Mouse (Mus musculus) CH12.LX (cell line): ENCODE data around the gene Smc4. TPM values are rescaled to one million over a fixed set of nuclear protein-coding genes. Genes with fewer than 3 reads are reported as not detected.
"Not testable (repeated sequence)": the region's sequence is repeated elsewhere in the genome, so short reads cannot be mapped to it uniquely, and the experiment has no call there.

Experiments used
- DNase-seq: peaks from one replicate; pipeline ENCODE4 v3.0.0-alpha.2; 2013; ENCODE audit errors: extremely low read depth
- H3K27ac ChIP-seq: 2 replicates; pipeline ENCODE4 v1.5.1; 2012; ENCODE audit warnings: low read depth, mild to moderate bottlenecking, control low read depth, moderate library complexity; ENCODE audit not compliant: insufficient read depth
- H3K27me3 ChIP-seq: replicated peaks from 2 replicates; pipeline ENCODE3; 2012; ENCODE audit warnings: inconsistent platforms
- H3K36me3 ChIP-seq, 2 experiments: replicated peaks in 1 of 2; 2 replicates each; pipeline versions ENCODE3 to v1.6.1; 2012; ENCODE audit warnings: inconsistent platforms in 1 of 2, low read length in 1 of 2, mild to moderate bottlenecking in 1 of 2, mixed read lengths in 1 of 2, moderate library complexity in 1 of 2; ENCODE audit not compliant: control insufficient read depth in 1 of 2, insufficient read depth in 1 of 2
- H3K4me1 ChIP-seq, 2 experiments: 2 replicates each; pipeline ENCODE4 v1.6.1; 2012; ENCODE audit warnings: inconsistent platforms in 1 of 2, moderate library complexity in 1 of 2; ENCODE audit not compliant: insufficient read depth in 2 of 2, control insufficient read depth in 1 of 2
- H3K4me2 ChIP-seq: 2 replicates; pipeline ENCODE4 v1.6.1; 2012; ENCODE audit warnings: low read depth, mild to moderate bottlenecking, control low read depth; ENCODE audit not compliant: poor library complexity, insufficient read depth, severe bottlenecking
- H3K4me3 ChIP-seq, 3 experiments: fragments of 150-350 bp in 1 of 3; sonication (generic) in 1 of 3; replicated peaks in 1 of 3; 2 replicates each; pipeline versions ENCODE3 to v1.5.1; 2011 to 2012; ENCODE audit warnings: low read depth in 2 of 3, low read length in 2 of 3, mild to moderate bottlenecking in 2 of 3, moderate library complexity in 2 of 3, control low read depth in 1 of 3, improper control_type of control experiment in 1 of 3, inconsistent platforms in 1 of 3, mixed read lengths in 1 of 3; ENCODE audit not compliant: poor library complexity in 1 of 3
- H3K79me2 ChIP-seq: replicated peaks from 2 replicates; pipeline ENCODE4 v1.6.1; 2012; ENCODE audit warnings: mild to moderate bottlenecking, moderate library complexity; ENCODE audit not compliant: control insufficient read depth, poor library complexity, insufficient read depth, severe bottlenecking; ENCODE audit errors: extremely low read depth
- H3K9ac ChIP-seq: 2 replicates; pipeline ENCODE4 v1.6.1; 2012; ENCODE audit warnings: low read depth, mild to moderate bottlenecking, control low read depth, moderate library complexity; ENCODE audit not compliant: insufficient read depth
- H3K9me3 ChIP-seq: replicated peaks from 2 replicates; pipeline ENCODE3; 2012; ENCODE audit warnings: low read length, inconsistent platforms, mixed read lengths
- CHD1 ChIP-seq: IDR thresholded peaks from 2 replicates; pipeline ENCODE4 v1.6.1; 2012; ENCODE audit warnings: low read depth, low read length, improper control_type of control experiment, inconsistent platforms
- CTCF ChIP-seq, 2 experiments: IDR thresholded peaks in 1 of 2; conservative IDR thresholded peaks in 1 of 2; 2 replicates each; pipeline ENCODE4 v1.5.1; 2011 to 2012; ENCODE audit warnings: low read depth in 2 of 2, low read length in 2 of 2, improper control_type of control experiment in 1 of 2, inconsistent platforms in 1 of 2, mild to moderate bottlenecking in 1 of 2, moderate library complexity in 1 of 2
- ETS1 ChIP-seq: conservative IDR thresholded peaks from 2 replicates; pipeline ENCODE4 v1.6.1; 2012; ENCODE audit warnings: low read depth, mild to moderate bottlenecking, inconsistent platforms, low read length, improper control_type of control experiment, moderate library complexity
- HCFC1 ChIP-seq: IDR thresholded peaks from 2 replicates; pipeline ENCODE4 v1.6.1; 2012; ENCODE audit warnings: low read depth, mild to moderate bottlenecking, inconsistent platforms, low read length, improper control_type of control experiment
- IRF4 ChIP-seq: IDR thresholded peaks from 2 replicates; pipeline ENCODE4 v1.6.1; 2014; ENCODE audit warnings: low read depth, mild to moderate bottlenecking, inconsistent platforms, low read length, improper control_type of control experiment
- JUN ChIP-seq: IDR thresholded peaks from 2 replicates; pipeline ENCODE4 v1.6.1; 2011; ENCODE audit warnings: low read depth, mild to moderate bottlenecking, low read length, improper control_type of control experiment, moderate library complexity; ENCODE audit not compliant: insufficient read depth
- JUND ChIP-seq: conservative IDR thresholded peaks from 2 replicates; pipeline ENCODE4 v1.6.1; 2011; ENCODE audit warnings: low read depth, low read length, improper control_type of control experiment
- KAT2A ChIP-seq: IDR thresholded peaks from 2 replicates; pipeline ENCODE4 v1.6.1; 2012; ENCODE audit warnings: low read length, improper control_type of control experiment, inconsistent platforms; ENCODE audit not compliant: insufficient replicate concordance
- MAFK ChIP-seq: IDR thresholded peaks from 2 replicates; pipeline ENCODE4 v1.6.1; 2011; ENCODE audit warnings: low read length, improper control_type of control experiment; ENCODE audit not compliant: insufficient replicate concordance
- MEF2A ChIP-seq: IDR thresholded peaks from 2 replicates; pipeline ENCODE4 v1.6.1; 2014; ENCODE audit warnings: low read depth, mild to moderate bottlenecking, inconsistent platforms, low read length, improper control_type of control experiment, borderline replicate concordance
- MXI1 ChIP-seq: IDR thresholded peaks from 2 replicates; pipeline ENCODE4 v1.6.1; 2011; ENCODE audit warnings: mild to moderate bottlenecking, low read depth, low read length, improper control_type of control experiment
- NELFE ChIP-seq: IDR thresholded peaks from 2 replicates; pipeline ENCODE4 v1.6.1; 2011; ENCODE audit warnings: low read depth, low read length, improper control_type of control experiment
- PAX5 ChIP-seq: IDR thresholded peaks from 2 replicates; pipeline ENCODE4 v1.6.1; 2012; ENCODE audit warnings: low read length, inconsistent platforms, mixed read lengths
- POLR2A ChIP-seq: IDR thresholded peaks from 2 replicates; pipeline ENCODE4 v1.6.1; 2011; ENCODE audit warnings: low read depth, mild to moderate bottlenecking, improper control_type of control experiment, low read length
- POLR2AphosphoS2 ChIP-seq: IDR thresholded peaks from 2 replicates; pipeline ENCODE4 v1.6.1; 2011; ENCODE audit warnings: low read depth, low read length, improper control_type of control experiment
- RAD21 ChIP-seq: IDR thresholded peaks from 2 replicates; pipeline ENCODE4 v1.6.1; 2011; ENCODE audit warnings: low read depth, mild to moderate bottlenecking, low read length, improper control_type of control experiment, moderate library complexity
- SIN3A ChIP-seq: IDR thresholded peaks from 2 replicates; pipeline ENCODE4 v1.6.1; 2012; ENCODE audit warnings: low read length, improper control_type of control experiment, inconsistent platforms
- SMC3 ChIP-seq: IDR thresholded peaks from 2 replicates; pipeline ENCODE4 v1.6.1; 2011; ENCODE audit warnings: low read depth, low read length, improper control_type of control experiment
- TBP ChIP-seq: conservative IDR thresholded peaks from 2 replicates; pipeline ENCODE4 v1.6.1; 2011; ENCODE audit warnings: low read depth, low read length, improper control_type of control experiment
- TCF12 ChIP-seq: IDR thresholded peaks from 2 replicates; pipeline ENCODE4 v1.6.1; 2014; ENCODE audit warnings: low read depth, mild to moderate bottlenecking, inconsistent platforms, low read length, improper control_type of control experiment
- ZC3H11A ChIP-seq: IDR thresholded peaks from 2 replicates; pipeline ENCODE4 v1.6.1; 2012; ENCODE audit warnings: low read depth, mild to moderate bottlenecking, inconsistent platforms, low read length, improper control_type of control experiment
- ZNF384 ChIP-seq: IDR thresholded peaks from 2 replicates; pipeline ENCODE4 v1.6.1; 2012; ENCODE audit warnings: low read depth, low read length, improper control_type of control experiment, inconsistent platforms
- dilution Hi-C: fragments of 300-500 bp; cut with MboI; formaldehyde crosslinking; loops from 2 replicates; pipeline ENCODE4 v1.14.3; 2020; ENCODE audit warnings: low sequenced_read_pairs; ENCODE audit not compliant: extremely low pct_unique_long_range_greater_than_20kb, extremely low pct_ligation_motif_present
- in situ Hi-C: fragments of 300-500 bp; cut with MboI; formaldehyde crosslinking; loops from 3 replicates; pipeline ENCODE4 v1.14.3; 2019; ENCODE audit warnings: low sequenced_read_pairs, low pct_ligation_motif_present, low pct_unique_long_range_greater_than_20kb, mixed read lengths
- polyA plus RNA-seq: library from polyadenylated mRNA; unstranded; fragments of >175 nt; gene quantifications from 2 replicates; pipeline ENCODE4 v1.2.1, GENCODE M21; 2012; ENCODE audit warnings: low read depth; ENCODE audit not compliant: insufficient read length
- total RNA-seq, 2 experiments: library from RNA; depleted of rRNA; stranded (reverse); fragments of 300-350 nt in 1 of 2; fragments of >200 nt in 1 of 2; gene quantifications; 2 replicates each; pipeline ENCODE4 v1.2.3; 2012 to 2014

Gene Smc4
- total and polyA plus RNA-seq, 3 experiments = 57.2 to 140 (median 116) TPM

DNA sequence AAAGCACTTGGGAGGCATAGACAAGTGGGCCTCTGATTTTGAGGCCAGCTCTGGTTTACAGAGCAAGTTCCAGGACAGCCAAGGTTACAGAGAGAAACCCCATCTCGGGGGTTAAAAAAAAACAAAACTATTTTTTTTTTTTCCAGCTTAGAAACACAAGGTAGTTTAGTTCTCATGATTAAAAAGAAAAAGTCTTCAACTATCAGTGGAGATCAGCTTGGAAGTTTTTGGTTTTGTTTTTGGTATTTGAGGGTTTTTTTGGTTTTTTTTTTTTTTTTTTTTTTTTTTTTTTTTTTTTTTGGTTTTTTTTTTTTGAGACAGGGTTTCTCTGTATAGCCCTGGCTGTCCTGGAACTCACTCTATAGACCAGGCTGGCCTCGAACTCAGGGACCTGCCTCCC lies 14.1 kb downstream of the Smc4 start:
- H3K4me2 ChIP-seq, H3K27ac ChIP-seq, H3K27me3 ChIP-seq, H3K4me3 ChIP-seq, H3K9me3 ChIP-seq, H3K9ac ChIP-seq, DNase-seq, in situ Hi-C loops, dilution Hi-C loops: not testable (repeated sequence)
- peaks cover 31 to 81% of the 10 kb centered on the region in 2 experiments for H3K36me3 ChIP-seq
- H3K4me1 ChIP-seq = peaks cover 4 to 24% of the 10 kb centered on the region in 2 experiments; a peak in 3 of 4 replicates
- TF ChIP-seq ZNF384 = peak; percentile 83
- peaks cover 24% of the 10 kb centered on the region for H3K79me2 ChIP-seq

GRCm38 (mm10) chr3:69020285-69020684 lies 15.7 kb downstream of the Smc4 start:
- peak; percentile 43 for DNase-seq
- in situ Hi-C loops (no loop called here), dilution Hi-C loops (no loop called here)
- H3K9ac ChIP-seq = no peak overlapping the region
- peaks cover 34 to 86% of the 10 kb centered on the region in 2 experiments for H3K36me3 ChIP-seq
- H3K4me2 ChIP-seq = no peak overlapping the region
- no peaks in the 10 kb centered on the region for H3K9me3 ChIP-seq
- H3K27me3 ChIP-seq = no peaks in the 10 kb centered on the region
- H3K79me2 ChIP-seq = peaks cover 14% of the 10 kb centered on the region; the same call in 1 of the 2 replicates
- no peak overlapping the region for H3K27ac ChIP-seq
- TF ChIP-seq MXI1 = no peak
- no peak for TF ChIP-seq HCFC1
- TF ChIP-seq KAT2A = no peak
- TF ChIP-seq JUN = no peak
- peak in 1 of 2 experiments; percentile 39; a peak in 2 of 4 replicates for TF ChIP-seq CTCF (conservative IDR thresholded peaks at IDR 0.05 in 1 of 2, IDR thresholded peaks at IDR 0.05 in 1 of 2; ENCODE audit: low read depth in 2 of 2, low read length in 2 of 2)
- no peak for TF ChIP-seq NELFE
- TF ChIP-seq JUND = no peak
- TF ChIP-seq RAD21 = peak; percentile 15
- TF ChIP-seq ETS1 = no peak
- TF ChIP-seq POLR2A = no peak
- no peak for TF ChIP-seq PAX5
- TF ChIP-seq SIN3A = no peak
- peaks cover 4 to 16% of the 10 kb centered on the region in 2 experiments; a peak in 3 of 4 replicates for H3K4me1 ChIP-seq
- H3K4me3 ChIP-seq = no peak overlapping the region

GRCm38 (mm10) chr3:69020764-69021163 lies 16.2 kb downstream of the Smc4 start:
- Histone ChIP-seq H3K27me3 (no peaks in the 10 kb centered on the region), H3K36me3 (peaks cover 38 to 90% of the 10 kb centered on the region in 2 experiments), H3K9ac (no peak overlapping the region), H3K27ac (no peak overlapping the region), H3K4me1 (peaks cover 4 to 16% of the 10 kb centered on the region in 2 experiments; a peak in 3 of 4 replicates), H3K79me2 (peaks cover 11% of the 10 kb centered on the region; the same call in 1 of the 2 replicates), H3K4me2 (no peak overlapping the region), H3K4me3 (no peak overlapping the region), H3K9me3 (no peaks in the 10 kb centered on the region)
- no peak for DNase-seq
- dilution Hi-C loops (no loop called here), in situ Hi-C loops (no loop called here)
- TF ChIP-seq CTCF (conservative IDR thresholded peaks at IDR 0.05 in 1 of 2, IDR thresholded peaks at IDR 0.05 in 1 of 2; ENCODE audit: low read depth in 2 of 2, low read length in 2 of 2) = no peak
- no peak for TF ChIP-seq MEF2A
- no peak for TF ChIP-seq SMC3
- TF ChIP-seq KAT2A = no peak
- no peak for TF ChIP-seq IRF4
- no peak for TF ChIP-seq POLR2A
- TF ChIP-seq TBP = no peak
- no peak for TF ChIP-seq CHD1
- peak; percentile 82 for TF ChIP-seq MAFK
- TF ChIP-seq ZNF384 = no peak
- peak; percentile 61; the same call in 1 of the 2 replicates for TF ChIP-seq POLR2AphosphoS2
- no peak for TF ChIP-seq NELFE
- TF ChIP-seq RAD21 = no peak
- no peak for TF ChIP-seq ZC3H11A
- no peak for TF ChIP-seq TCF12
